8 mouse cellular contexts compared by ENCODE assay signal in genomic region chr1:187609021-187609852, GRCm38 (mm10). TPM values are rescaled to one million over a fixed set of nuclear protein-coding genes. Genes with fewer than 3 reads are reported as not detected.
A peak's percentile ranks its signal among the peaks of the same experiment; 100 is the strongest.
DNase-seq lines count a peak whose midpoint lies in the region; ATAC-seq lines count a peak whose summit lies in the region.

No protein-coding gene starts in this region.

- no peaks in the 10 kb centered on the region for H3K9me3 ChIP-seq in forebrain, embryonic 12.5 days
- no peaks in the 10 kb centered on the region for H3K9me3 ChIP-seq in hindbrain, embryonic 13.5 days
- H3K9me3 ChIP-seq in limb, embryonic 15.5 days = no peaks in the 10 kb centered on the region
- H3K9me3 ChIP-seq in neural tube, embryonic 14.5 days (ENCODE audit: control insufficient read depth, low read length) = no peaks in the 10 kb centered on the region

- peaks cover 57% of the 10 kb centered on the region for H3K4me1 ChIP-seq in forebrain, embryonic 12.5 days
- peaks cover 58% of the 10 kb centered on the region for H3K4me1 ChIP-seq in hindbrain, embryonic 13.5 days (replicated peaks)
- peaks cover 50% of the 10 kb centered on the region for H3K4me1 ChIP-seq in limb, embryonic 15.5 days
- H3K4me1 ChIP-seq in neural tube, embryonic 14.5 days (ENCODE audit: control insufficient read depth, insufficient read depth, low read length) = peaks cover 35% of the 10 kb centered on the region; the same call in 1 of the 2 replicates

- H3K4me3 ChIP-seq in forebrain, embryonic 12.5 days (replicated peaks) = peak overlapping the region; percentile 44
- H3K4me3 ChIP-seq in hindbrain, embryonic 13.5 days = peak overlapping the region; percentile 44
- peak overlapping the region; percentile 47 for H3K4me3 ChIP-seq in limb, embryonic 15.5 days
- H3K4me3 ChIP-seq in neural tube, embryonic 14.5 days (ENCODE audit: low read depth, low read length) = peak overlapping the region; percentile 27

- peak overlapping the region; percentile 44 for H3K9ac ChIP-seq in forebrain, embryonic 12.5 days
- H3K9ac ChIP-seq in hindbrain, embryonic 13.5 days = peak overlapping the region; percentile 70
- peak overlapping the region; percentile 31; the same call in 1 of the 2 replicates for H3K9ac ChIP-seq in limb, embryonic 15.5 days
- H3K9ac ChIP-seq in neural tube, embryonic 14.5 days (replicated peaks; ENCODE audit: low read depth, low read length) = peak overlapping the region; percentile 0; the same call in 1 of the 2 replicates

- no peak overlapping the region for H3K27ac ChIP-seq in forebrain, embryonic 12.5 days
- H3K27ac ChIP-seq in hindbrain, embryonic 13.5 days = no peak overlapping the region
- H3K27ac ChIP-seq in limb, embryonic 15.5 days = no peak overlapping the region
- H3K27ac ChIP-seq in neural tube, embryonic 14.5 days (ENCODE audit: low read depth, low read length) = no peak overlapping the region

- H3K36me3 ChIP-seq in forebrain, embryonic 12.5 days (replicated peaks) = no peaks in the 10 kb centered on the region
- H3K36me3 ChIP-seq in hindbrain, embryonic 13.5 days = no peaks in the 10 kb centered on the region
- H3K36me3 ChIP-seq in limb, embryonic 15.5 days = no peaks in the 10 kb centered on the region
- H3K36me3 ChIP-seq in neural tube, embryonic 14.5 days (ENCODE audit: control insufficient read depth, insufficient read depth, low read length) = no peaks in the 10 kb centered on the region

- H3K4me2 ChIP-seq in forebrain, embryonic 12.5 days = peak overlapping the region; percentile 84
- peak overlapping the region; percentile 81 for H3K4me2 ChIP-seq in hindbrain, embryonic 13.5 days
- H3K4me2 ChIP-seq in limb, embryonic 15.5 days = peak overlapping the region; percentile 87
- peak overlapping the region; percentile 68 for H3K4me2 ChIP-seq in neural tube, embryonic 14.5 days (ENCODE audit: low read depth, low read length)

- peaks cover 86% of the 10 kb centered on the region for H3K27me3 ChIP-seq in forebrain, embryonic 12.5 days
- H3K27me3 ChIP-seq in hindbrain, embryonic 13.5 days = peaks cover 78% of the 10 kb centered on the region
- peaks cover 88% of the 10 kb centered on the region for H3K27me3 ChIP-seq in limb, embryonic 15.5 days
- peaks cover 35% of the 10 kb centered on the region for H3K27me3 ChIP-seq in neural tube, embryonic 14.5 days (ENCODE audit: control insufficient read depth, insufficient read depth, low read length)

- peak; percentile 17 for DNase-seq in 3134 (ENCODE audit: extremely low read depth, insufficient read length, low spot score)
- DNase-seq in Muller cell, postnatal 12 days (ENCODE audit: inconsistent ontology term) = peak; percentile 48
- no peak for DNase-seq in thymus, postnatal 25 days
- DNase-seq in right cerebral cortex, postnatal 36 days (ENCODE audit: low spot score in 2 of 2) = no peak

- peak; percentile 39 for ATAC-seq in forebrain, embryonic 12.5 days (ENCODE audit: low FRiP score)
- 0 out of 2 replicates have a peak, but pooled peaks have one; percentile 25 for ATAC-seq in hindbrain, embryonic 13.5 days (ENCODE audit: low FRiP score)
- 0 out of 2 replicates have a peak, but pooled peaks have one; percentile 21 for ATAC-seq in limb, embryonic 15.5 days (ENCODE audit: insufficient number of reproducible peaks, low FRiP score, low TSS enrichment, low read depth)
- ATAC-seq in neural tube, embryonic 14.5 days (ENCODE audit: low read depth) = 0 out of 2 replicates have a peak, but pooled peaks have one; percentile 25

- under 1% methylated on average over 71 of the region's 72 CpGs for WGBS in forebrain, embryonic 12.5 days
- under 1% methylated on average over 72 of the region's 72 CpGs for WGBS in hindbrain, embryonic 13.5 days
- under 1% methylated on average over 72 of the region's 72 CpGs for WGBS in limb, embryonic 15.5 days
- WGBS in neural tube, embryonic 14.5 days = under 1% methylated on average over 72 of the region's 72 CpGs

RNA-seq across cellular contexts. Expression of gene Esrrg, which starts 0.6 kb away (rescaled TPM):
- 8.1 and 9.1 TPM in 2 replicates for polyA plus RNA-seq in forebrain, embryonic 12.5 days (2016; fragmentation: Nextera tagmentation; extraction: Ambion mirVana)
- polyA plus RNA-seq in hindbrain, embryonic 13.5 days (2015; fragmentation: Nextera tagmentation; extraction: Ambion mirVana) = 28.4 and 28.9 TPM in 2 replicates
- polyA plus RNA-seq in limb, embryonic 15.5 days (2015; fragmentation: Nextera tagmentation; extraction: Ambion mirVana) = 1.8 TPM in 2 replicates
- 49.7 and 51.4 TPM in 2 replicates for polyA plus RNA-seq in neural tube, embryonic 14.5 days (2014; fragmentation: Nextera tagmentation; extraction: Ambion mirVana)

Comparison
In these comparisons a context has a peak if more than half of its experiments do, and no peak if none do; other contexts are left out.
1. DNase-seq: peak in 3134 (single experiment) and Muller cell, postnatal 12 days (single experiment); none in thymus, postnatal 25 days (single experiment) and right cerebral cortex, postnatal 36 days (0 of 2).
2. H3K9ac ChIP-seq: peak in every context shown above with its lines; median percentile 70 in hindbrain, embryonic 13.5 days; 44 in forebrain, embryonic 12.5 days; 31 in limb, embryonic 15.5 days; 0 in neural tube, embryonic 14.5 days.
3. Peak in every context shown above with its lines, with median percentiles within 50 percentile points of each other: ATAC-seq, H3K4me2 ChIP-seq and H3K4me3 ChIP-seq.